Mouse (Mus musculus): ENCODE data around the gene Mxi1.

Gene Mxi1

DNA sequence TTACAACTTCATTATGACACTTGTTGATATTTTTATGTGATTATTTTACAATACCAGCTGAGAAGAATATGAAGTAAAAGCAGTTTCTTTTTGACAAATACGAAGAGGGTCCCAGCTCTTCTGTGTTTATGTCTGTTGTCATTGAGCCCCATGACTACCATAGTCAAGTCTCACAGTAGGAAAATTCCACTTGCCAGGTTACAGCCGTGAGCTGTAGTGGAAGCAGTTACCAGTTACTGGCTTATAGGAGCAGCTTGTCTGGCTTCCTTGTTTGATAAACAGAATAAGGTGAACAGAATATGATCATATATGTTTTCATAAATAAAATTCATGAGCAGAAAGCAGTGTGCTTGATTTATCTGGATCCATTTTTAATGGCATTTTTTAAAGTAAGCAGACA lies 54.2 kb downstream of the Mxi1 start:
- DNase-seq (ENCODE audit: low spot score in 2 of 2) = no peak

DNA sequence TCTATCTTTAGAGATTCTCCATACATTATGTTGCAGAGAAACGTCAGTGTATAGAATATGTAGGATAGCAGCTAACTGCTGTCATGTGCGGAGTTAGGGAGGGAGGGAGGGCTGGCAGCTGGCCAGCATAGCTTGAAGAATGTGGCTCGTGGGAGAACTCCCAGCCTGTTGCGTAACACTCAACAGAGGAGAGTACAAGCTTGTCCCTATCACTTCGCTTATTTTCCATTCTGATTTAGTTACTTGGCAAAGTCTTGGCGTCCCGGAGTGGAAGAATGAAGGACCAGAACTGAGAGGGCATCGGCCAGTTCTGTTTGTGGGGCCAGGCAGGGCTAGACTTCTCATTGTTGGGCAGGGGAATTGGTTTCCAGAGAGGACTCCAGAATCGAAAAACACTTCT lies 54.6 kb downstream of the Mxi1 start:
- no peak for DNase-seq (ENCODE audit: low spot score in 2 of 2)

DNA sequence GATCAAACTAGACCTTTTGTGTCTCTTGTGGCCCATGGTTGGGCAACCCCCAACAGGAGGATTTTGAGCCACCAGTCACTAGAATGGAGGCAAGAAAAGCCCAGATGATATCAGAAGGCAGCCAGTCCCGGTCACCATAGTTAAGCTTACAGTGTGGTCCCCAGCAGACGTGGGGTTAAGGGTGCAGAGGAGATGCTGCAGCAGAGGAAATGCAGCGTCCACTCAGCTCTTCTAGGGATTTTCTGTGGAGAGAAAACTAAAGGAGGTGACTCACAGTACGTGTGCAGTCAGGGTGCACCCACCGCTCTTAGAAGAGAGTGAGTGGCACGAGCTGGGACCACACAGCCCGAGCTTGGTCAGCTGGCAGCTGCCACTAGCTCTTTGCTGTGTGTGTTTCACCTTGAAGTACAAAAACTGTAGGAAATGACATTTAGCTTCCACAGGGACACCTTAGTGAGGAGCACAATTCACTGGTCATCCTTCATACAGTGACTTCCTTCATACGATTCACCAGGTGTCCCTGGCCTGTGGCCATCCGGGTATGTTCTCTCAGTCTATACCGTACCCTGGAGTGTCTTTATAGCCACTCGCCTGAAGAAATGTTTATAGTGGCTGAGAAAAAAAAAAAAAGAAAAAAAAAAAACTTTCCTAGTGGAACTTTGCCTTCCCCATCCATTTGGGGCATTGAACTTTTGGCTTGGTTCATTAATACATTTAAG lies 55.9 kb downstream of the Mxi1 start:
- DNase-seq (ENCODE audit: low spot score in 2 of 2) = no peak

DNA sequence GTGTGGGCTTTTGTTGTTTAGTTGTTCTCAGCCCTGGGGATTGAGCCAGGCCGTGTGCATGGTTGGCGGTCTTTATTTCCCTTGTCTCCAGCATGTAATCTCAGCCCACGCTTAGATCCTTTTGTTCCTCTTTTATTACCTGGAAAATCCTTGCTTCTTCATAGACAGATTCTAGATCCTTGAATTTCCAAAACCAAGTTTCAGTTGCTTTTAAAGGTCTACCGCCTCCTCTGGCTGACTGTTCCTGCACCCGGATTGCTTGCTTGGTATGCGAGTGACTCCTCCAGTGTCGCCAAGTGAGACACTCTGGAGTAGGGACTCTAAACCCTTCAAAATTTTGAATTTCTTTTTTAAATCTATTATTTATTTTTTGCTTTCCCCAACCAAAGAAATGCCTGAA lies 56.6 kb downstream of the Mxi1 start:
- DNase-seq (ENCODE audit: low spot score in 2 of 2) = no peak

DNA sequence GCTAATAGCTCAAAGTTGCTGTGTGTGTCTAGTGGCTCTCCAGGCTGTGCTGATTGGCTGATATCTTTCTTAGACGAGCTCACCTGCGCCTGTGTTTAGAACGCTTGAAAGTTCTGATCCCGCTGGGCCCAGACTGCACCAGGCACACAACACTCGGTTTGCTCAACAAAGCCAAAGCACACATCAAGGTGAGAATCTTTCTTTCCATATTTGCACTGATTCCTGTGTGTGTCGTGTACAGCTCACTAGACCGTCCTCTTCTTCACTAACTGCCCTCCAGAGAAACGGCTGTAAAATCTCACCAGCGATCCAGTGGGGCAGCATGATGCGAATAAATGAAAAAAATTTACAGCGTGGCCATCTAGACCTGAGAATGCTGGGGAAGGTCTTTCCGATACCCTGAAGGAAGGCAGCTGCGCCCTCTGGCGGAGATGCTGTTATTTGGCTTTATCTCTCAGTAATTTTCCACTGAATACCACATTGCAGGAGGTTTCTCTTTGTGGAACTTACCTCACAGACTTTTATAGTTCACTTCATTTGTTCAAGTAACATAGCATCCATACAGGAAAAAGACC lies 59.2 kb downstream of the Mxi1 start:
- peak; percentile 32 to 63 for DNase-seq (ENCODE audit: low spot score in 2 of 2)

DNA sequence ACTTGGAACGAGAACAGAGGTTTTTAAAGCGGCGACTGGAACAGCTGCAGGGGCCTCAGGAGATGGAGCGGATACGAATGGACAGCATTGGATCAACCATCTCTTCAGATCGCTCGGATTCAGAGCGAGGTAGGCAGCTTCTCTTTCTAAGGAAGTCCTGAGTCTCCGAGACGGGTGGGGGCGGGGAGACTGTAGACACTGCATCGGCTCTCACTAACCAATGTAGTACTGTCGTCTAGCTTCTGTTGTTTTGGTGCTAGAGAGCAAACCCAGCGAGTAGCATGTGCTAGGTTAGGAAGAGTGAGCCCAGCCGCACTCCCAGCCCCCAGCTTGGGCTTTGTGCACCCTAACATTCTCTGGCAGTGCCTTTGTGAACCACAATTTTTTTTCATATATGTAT lies 59.9 kb downstream of the Mxi1 start:
- no peak for DNase-seq (ENCODE audit: low spot score in 2 of 2)

DNA sequence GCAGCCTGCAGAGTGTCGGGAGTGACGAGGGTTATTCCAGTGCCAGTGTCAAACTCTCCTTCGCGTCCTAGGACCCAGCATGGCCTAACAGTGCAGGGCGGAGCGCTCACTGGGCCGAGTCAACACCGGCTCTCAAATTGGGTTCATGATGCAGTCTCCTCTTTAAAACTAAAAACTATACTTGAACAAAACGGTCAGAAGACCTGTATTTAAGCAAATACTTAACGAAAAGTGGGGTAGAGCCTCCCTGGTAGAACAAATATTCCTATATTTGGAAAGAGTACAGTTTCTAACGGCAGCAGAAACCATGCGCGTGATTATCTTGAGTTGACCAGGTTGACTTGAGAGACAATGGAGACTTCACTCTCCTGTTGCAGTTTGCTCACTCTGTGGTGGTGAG lies 61.3 kb downstream of the Mxi1 start, which contains the start of gene Gm10197:
Gene Gm10197 (minus strand): TSS at position 101 of the 400 bp plus-strand sequence.
- DNase-seq (ENCODE audit: low spot score in 2 of 2) = no peak

DNA sequence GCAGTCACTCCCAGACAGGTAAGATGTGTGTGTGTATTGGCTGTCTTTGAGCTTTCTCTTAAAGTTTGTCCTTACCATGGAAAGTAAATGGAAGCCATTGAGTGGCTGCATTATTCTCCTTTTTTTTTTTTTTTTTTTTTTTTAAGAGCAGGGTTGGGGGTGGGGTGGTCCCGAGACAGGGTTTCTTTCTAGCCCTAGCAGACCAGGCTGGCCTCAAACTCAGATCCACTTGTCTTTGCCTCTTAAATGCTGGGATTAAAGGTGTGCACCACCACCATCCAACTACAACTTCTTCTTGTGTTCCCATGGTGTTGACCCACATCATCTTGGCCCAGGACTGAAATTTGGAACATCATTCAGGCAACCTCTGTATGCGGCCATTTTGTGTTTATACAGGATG lies 63.3 kb downstream of the Mxi1 start:
- DNase-seq (ENCODE audit: low spot score in 2 of 2) = no peak

DNA sequence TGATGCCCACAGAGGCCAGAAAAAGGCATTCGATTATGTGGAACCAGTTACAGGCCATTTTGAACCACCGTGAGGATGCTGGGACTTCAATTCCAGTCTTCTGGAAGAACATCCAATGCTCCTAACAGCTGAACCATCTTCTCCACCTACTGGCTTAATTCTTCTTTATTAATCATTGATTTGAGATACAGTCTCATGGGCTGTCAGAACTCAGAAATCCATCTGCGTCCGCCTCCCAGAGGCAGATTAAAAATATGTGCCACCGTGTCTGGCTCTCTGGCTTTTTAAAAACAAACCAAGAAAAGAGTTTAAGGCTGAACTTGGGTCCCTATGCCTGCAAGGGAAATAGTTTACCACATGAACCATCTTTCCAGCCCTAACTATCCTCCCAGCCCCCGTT lies 65.0 kb downstream of the Mxi1 start:
- no peak for DNase-seq (ENCODE audit: low spot score in 2 of 2)

DNA sequence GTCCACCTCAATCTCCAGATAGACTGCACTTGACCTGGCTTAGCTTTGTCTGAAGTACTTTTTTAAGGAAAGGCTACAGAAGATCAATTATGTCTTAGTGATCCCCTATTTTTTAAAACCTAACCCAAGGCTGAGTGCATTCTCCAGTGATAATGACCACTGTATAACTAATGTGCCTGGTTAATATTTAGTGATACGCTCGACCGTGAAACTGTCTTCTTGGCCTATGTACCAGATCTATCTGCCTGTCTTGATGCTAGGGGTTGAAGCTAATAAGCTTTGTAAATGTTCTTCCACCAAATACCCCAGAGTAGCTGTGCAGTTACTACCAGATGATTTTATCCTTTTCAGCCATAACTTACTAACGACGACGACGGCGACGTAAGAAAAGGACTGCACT lies 65.5 kb downstream of the Mxi1 start:
- DNase-seq (ENCODE audit: low spot score in 2 of 2) = no peak

DNA sequence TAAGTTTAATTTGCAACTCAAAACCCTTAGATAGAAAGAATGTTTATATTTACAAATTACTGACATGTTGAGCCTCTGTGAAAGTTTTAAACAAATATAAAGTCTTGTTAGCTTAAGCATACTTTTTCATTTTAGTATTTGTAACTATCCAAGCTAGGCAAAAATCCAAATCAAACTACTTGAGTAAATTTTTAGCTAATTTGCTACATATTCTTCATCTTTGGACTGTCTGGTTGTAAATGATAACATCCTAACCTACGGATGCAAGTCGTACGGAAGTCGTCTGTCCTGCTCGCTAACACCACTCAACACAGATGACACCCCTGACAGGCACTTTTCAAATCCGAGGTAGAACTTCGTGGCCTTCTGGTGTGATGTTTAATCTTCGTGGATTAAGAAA lies 67.3 kb downstream of the Mxi1 start:
- no peak for DNase-seq (ENCODE audit: low spot score in 2 of 2)

DNA sequence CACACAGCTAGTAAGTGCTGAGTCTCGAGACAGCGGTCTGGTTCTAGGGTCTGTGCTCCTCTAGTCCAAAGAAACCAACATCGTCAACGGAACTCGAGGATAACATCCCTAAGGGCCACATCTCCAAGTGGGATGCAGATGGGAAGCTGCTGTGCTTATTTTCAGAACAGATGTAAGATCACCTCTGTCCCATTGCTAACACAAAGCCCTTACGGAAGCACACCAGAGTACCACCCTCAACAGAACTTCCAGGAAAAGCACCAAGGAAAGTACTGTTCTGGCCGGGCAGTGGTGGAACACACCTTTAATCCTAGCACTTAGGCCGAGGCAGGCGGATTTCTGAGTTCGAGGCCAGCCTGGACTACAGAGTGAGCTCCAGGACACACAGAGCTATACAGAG lies 68.1 kb downstream of the Mxi1 start:
- no peak for DNase-seq (ENCODE audit: low spot score in 2 of 2)

DNA sequence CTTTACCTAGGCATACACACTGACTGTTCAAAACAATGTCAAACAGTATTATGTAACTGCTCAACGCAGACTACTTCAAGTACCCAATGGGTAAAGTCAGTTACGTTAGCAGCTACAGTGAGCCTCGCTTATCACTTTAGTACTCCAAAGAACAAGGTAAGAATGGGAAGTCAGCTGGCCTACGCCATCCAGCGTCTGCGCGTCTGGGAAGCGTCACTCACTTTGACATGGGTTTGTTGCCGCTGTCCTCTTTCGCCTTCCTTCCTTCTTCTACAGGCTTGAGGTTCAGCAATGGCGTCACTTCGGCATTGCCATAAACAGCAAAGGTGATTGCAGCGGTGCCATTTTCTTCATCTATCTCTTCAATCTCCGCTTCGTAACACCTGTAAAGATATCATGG lies 73.0 kb downstream of the Mxi1 start:
- DNase-seq (ENCODE audit: low spot score in 2 of 2) = no peak

DNA sequence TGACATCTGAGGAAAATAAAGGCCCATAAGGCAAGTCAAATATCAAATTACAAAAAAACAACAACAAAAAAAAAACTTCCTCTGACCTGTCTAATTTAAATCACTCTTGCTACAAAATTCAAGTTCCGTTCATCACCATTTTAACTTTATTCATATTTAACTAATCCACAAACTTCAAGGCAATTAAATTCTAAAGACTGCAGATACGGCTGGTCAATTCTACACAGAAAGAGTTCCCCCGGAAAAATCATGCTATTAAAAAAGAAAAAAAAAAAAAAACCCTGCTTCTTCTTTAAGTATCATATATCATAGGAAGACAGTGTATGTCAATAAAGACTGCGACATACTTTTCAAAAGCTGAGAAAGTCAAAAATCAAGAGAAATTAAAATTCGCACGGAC lies 79.1 kb downstream of the Mxi1 start:
- no peak for DNase-seq (ENCODE audit: low spot score in 2 of 2)

DNA sequence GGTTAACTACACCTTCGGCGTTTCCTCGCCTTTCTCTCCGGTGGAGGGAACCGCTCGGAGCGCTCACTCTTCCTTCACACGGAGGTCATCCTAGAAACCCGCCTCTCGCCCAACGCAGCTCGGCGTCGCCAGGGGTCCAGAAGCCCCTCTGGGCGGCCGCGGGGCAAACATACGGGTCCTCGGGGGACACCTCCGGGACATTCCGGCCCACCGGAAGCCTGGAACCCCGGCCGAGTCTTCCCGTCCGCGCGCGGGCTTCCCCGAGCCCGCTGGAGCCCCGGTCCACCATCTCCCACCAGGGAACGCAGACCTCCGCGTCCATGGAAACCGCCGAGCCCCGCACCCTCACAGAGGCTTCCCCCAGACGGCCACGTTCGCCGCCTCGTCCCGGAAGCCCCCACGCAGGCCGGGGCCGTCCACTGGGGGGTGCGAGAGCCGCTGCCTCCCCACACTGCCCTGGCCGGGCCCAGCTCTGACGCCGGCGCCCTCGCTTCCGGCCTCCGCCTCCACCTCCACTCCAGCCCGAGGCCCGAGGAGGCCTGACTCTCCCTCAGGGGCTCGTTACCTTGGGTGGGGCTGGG lies 79.6 kb downstream of the Mxi1 start:
- peak in 1 of 2 experiments; percentile 86 for DNase-seq (ENCODE audit: low spot score in 2 of 2)

DNA sequence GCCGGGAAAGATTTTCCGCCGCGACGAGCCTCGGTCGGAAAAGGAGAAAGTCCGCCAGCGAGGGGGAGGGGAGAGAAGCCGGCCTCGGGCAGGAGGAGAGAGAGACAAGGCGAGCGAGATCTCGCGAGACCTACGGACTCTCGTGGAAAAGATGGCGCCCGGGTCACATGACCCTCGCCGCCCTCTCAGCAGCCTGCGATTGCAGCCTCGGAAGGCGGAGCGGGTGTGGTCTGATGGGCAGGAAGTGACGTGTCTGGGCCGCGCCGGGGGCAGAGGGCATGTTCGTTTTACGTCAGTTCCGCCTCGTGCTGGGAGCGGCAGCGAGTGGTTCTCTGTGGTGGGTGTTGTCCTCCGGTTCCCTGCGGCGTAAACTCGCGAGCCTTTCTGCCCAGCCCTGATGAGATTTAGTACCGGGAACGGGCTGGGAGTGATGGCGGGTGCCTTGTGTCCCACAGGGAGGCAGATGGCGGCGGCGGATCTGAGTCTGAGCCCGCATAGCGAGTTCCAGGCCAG lies 80.2 kb downstream of the Mxi1 start, which contains the start of gene Smndc1:
Gene Smndc1 (minus strand): TSS at position 84 of the 513 bp plus-strand sequence.
- DNase-seq (ENCODE audit: low spot score in 2 of 2) = peak; percentile 99

DNA sequence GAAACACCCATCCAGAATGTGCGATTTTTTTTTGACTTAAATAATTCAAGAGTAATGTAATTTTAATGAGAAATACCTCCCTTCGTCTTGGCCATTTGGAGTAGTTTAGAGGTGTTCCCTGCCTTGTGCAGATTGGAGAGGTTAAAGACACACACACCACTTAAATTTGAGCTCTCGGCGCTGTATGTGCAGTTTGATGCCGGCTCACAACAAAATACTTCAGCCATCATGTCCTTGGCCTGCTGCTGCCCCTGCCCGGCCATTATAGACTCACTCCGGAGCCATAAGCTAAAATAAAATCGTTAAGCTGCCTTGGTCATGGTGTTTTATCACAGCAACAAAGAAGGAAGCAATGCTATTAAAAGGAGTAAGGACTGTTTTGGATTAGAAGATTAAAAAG lies 81.1 kb downstream of the Mxi1 start:
- no peak for DNase-seq (ENCODE audit: low spot score in 2 of 2)

DNA sequence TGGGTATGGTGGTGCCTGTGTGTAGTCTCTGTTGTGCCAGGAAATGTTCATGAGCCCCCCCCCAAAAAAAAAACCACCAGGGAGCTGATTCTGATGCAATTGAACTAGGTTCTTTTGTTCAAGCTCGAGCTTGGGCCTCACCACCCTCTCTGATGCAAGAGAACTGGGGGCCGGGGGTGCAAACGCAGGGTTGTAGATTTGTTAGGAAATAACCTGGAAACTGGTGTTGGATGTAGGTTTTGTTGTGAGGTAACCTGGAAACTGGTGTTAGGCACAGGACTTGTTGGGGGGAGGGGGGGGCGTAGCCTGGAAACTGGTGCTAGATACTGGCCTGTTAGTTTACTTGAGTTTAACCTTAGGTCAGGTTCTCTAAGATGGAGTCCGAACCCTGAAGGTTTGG lies 81.5 kb downstream of the Mxi1 start:
- no peak for DNase-seq (ENCODE audit: low spot score in 2 of 2)

DNA sequence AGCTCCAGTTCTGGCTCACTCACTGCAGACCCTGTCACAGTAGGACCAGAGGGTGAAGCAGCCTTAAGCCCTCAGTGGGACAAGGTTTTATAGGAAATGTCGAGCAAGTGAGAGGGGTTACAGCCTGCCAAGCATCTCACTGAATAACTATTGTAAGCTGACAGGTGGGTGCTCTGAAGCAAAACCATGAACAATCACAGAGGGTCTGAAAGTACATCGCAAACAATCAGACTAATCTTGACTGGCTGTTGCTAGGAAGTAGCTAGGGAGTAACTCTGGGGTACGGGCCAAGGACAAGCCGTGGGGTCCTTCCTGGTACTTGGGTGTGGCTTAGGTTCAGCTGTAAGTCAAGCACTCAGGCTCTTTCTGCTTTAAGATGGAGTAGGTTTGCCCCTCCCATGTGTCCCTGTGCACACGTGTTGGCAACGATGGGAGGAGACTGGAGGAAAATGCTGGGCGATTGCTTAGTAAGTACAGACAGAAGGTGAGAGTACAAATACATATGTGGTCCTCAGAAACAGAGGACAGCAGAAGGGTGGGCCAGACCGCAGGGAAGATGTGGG lies 82.5 kb downstream of the Mxi1 start:
- no peak for DNase-seq (ENCODE audit: low spot score in 2 of 2)

DNA sequence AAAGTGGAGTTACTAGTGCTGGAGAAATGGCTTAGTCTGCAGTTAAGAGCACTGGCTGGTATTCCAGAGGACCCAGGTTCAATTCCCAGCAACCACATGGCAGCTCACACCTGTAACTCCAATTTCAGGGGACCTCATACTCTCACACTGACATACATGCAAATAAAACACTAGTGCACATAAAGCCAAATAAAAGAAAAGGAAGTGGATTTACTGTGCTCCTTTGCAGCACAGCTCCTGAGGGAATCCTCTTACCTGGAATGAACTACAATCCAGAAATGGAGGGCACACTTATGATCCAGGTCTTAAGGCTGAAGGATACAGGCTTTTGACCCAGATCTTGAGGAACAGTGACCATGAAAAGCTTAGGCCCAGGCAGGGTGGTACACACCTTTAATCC lies 83.3 kb downstream of the Mxi1 start:
- DNase-seq (ENCODE audit: low spot score in 2 of 2) = no peak

DNA sequence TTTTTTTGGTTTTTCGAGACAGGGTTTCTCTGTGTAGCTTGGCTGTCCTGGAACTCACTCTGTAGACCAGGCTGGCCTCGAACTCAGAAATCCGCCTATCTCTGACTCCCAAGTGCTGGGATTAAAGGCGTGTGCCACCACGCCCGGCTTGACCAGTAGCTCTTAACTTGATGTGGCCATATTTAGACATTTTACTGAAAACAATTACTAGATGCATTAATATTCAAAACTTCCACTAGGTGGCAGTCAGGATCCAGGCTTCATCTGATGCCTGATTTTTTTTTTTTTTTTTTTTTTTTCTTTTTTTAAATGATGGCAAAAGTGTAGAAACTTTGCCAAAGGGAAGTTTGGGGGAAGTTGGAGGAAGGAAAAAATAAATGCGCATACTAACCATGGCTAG lies 84.2 kb downstream of the Mxi1 start:
- peak; percentile 60 to 61 for DNase-seq (ENCODE audit: low spot score in 2 of 2)

DNA sequence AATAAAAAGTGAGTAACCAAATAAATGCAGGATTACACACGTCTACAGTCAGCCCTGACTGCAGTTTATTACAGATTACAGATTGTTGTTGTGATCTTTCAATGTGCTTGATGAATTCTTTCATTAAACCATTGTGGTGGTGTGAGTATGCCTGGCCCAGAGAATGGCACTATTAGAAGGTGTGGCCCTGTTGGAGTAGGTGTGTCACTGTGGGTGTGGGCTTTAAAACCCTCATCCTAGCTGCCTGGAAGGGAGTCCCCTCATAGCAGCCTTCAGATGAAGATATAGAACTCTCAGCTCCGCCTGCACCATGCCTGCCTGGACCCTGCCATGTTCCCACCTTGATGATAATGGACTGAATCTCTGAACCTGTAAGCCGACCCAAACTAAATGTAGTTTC lies 84.6 kb downstream of the Mxi1 start:
- peak; percentile 49 to 63 for DNase-seq (ENCODE audit: low spot score in 2 of 2)

DNA sequence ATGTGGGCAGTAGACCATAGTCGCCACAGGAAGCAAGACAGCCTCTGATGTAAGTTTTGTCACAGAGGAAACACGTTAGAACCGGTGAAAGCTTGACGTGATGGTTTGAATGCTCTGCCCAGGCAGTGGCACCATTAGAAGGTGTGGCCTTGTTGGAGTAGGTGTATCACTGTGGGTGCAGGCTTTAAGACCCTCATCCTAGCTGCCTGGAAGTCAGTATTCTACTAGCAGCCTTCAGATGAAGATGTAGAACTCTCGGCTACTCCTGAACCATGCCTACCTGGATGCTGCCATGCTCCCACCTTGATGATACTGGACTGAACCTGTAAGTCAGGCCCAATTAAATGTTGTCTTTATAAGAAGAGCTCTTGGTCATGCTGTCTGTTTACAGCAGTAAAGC lies 85.5 kb downstream of the Mxi1 start:
- peak; percentile 79 to 89 for DNase-seq (ENCODE audit: low spot score in 2 of 2)

Measured in natural killer cell, adult 2 months (primary cell).